Mouse (Mus musculus): ENCODE measurements around the gene Fbxw2.
A peak's percentile ranks its signal among the peaks of the same experiment; 100 is the strongest.
"Not testable (repeated sequence)": the region's sequence is repeated elsewhere in the genome, so short reads cannot be mapped to it uniquely, and the experiment has no call there.

Gene Fbxw2

GRCm38 (mm10) chr2:34825827-34826459, at the start of gene Fbxw2:
TSS of gene Fbxw2 (minus strand) at chr2:34826311.
- peak; percentile 92 for DNase-seq

- DNase-seq = no peak
Measured at GRCm38 (mm10) chr2:34874816-34875345, 48.8 kb upstream of the Fbxw2 start, which contains the start of gene Psmd5. TSS of gene Psmd5 (minus strand) at chr2:34874968.

GRCm38 (mm10) chr2:34874271-34874670, 48.2 kb upstream of the Fbxw2 start, which contains the start of gene Cutal:
TSS of gene Cutal (plus strand) at chr2:34874396.
- no peak for DNase-seq

- DNase-seq = peak; percentile 93
Measured at GRCm38 (mm10) chr2:34870520-34871474, 44.7 kb upstream of the Fbxw2 start.

- DNase-seq = no peak
Measured at GRCm38 (mm10) chr2:34869680-34870079, 43.6 kb upstream of the Fbxw2 start.

- no peak for DNase-seq
Measured at GRCm38 (mm10) chr2:34857728-34858127, 31.6 kb upstream of the Fbxw2 start.

- DNase-seq = no peak
Measured at GRCm38 (mm10) chr2:34855265-34855664, 29.2 kb upstream of the Fbxw2 start.

- no peak for DNase-seq
Measured at GRCm38 (mm10) chr2:34847702-34848101, 21.6 kb upstream of the Fbxw2 start.

GRCm38 (mm10) chr2:34843211-34843939, 17.3 kb upstream of the Fbxw2 start:
- no peak for DNase-seq

GRCm38 (mm10) chr2:34841706-34842105, 15.6 kb upstream of the Fbxw2 start:
- no peak for DNase-seq

- DNase-seq = not testable (repeated sequence)
Measured at GRCm38 (mm10) chr2:34840143-34840542, 14.0 kb upstream of the Fbxw2 start.

- DNase-seq = no peak
Measured at GRCm38 (mm10) chr2:34835669-34836068, 9.6 kb upstream of the Fbxw2 start.

GRCm38 (mm10) chr2:34833624-34834023, 7.5 kb upstream of the Fbxw2 start:
- DNase-seq = no peak

GRCm38 (mm10) chr2:34832766-34833457, 6.8 kb upstream of the Fbxw2 start, which contains the start of gene Gm34653:
TSS of gene Gm34653 (plus strand) at chr2:34833007.
- not testable (repeated sequence) for DNase-seq

- DNase-seq = not testable (repeated sequence)
Measured at GRCm38 (mm10) chr2:34830066-34830465, 4.0 kb upstream of the Fbxw2 start.

GRCm38 (mm10) chr2:34828026-34828425, 1.9 kb upstream of the Fbxw2 start:
- DNase-seq = no peak

GRCm38 (mm10) chr2:34827591-34827990, 1.5 kb upstream of the Fbxw2 start:
- no peak for DNase-seq

- no peak for DNase-seq
Measured at GRCm38 (mm10) chr2:34826460-34827231, 535 bp upstream of the Fbxw2 start.

GRCm38 (mm10) chr2:34818492-34818891, 7.6 kb downstream of the Fbxw2 start:
- no peak for DNase-seq

GRCm38 (mm10) chr2:34815893-34816292, 10.2 kb downstream of the Fbxw2 start:
- DNase-seq = not testable (repeated sequence)

- DNase-seq = no peak
Measured at GRCm38 (mm10) chr2:34812706-34813105, 13.4 kb downstream of the Fbxw2 start.
